ENCODE assay signal across 21 mouse cellular contexts in genomic region chr11:43410291-43410690, GRCm38 (mm10). TPM values are rescaled to one million over a fixed set of nuclear protein-coding genes. Genes with fewer than 3 reads are reported as not detected.
A peak's percentile ranks its signal among the peaks of the same experiment; 100 is the strongest.
DNase-seq lines count a peak whose midpoint lies in the region; ATAC-seq and TF ChIP-seq lines count a peak whose summit lies in the region.
"Had no signal": no experiment of that assay in that cellular context is flagged by ENCODE, and none has a peak within 500 bp of the region (broad histone marks: within the 10 kb centered on the region; RNA-seq: fewer than 3 reads in every experiment).

No protein-coding gene starts in this region.

- TF ChIP-seq RAD21 in CH12.LX (IDR thresholded peaks at IDR 0.05; ENCODE audit: low read depth, low read length), result no peak

- TF ChIP-seq EP300 in CH12.LX (IDR thresholded peaks at IDR 0.05; ENCODE audit: low read length), result no peak
- TF ChIP-seq EP300 in liver, postnatal 0 days (IDR thresholded peaks at IDR 0.05; ENCODE audit: low read depth), result no peak
- no peak for TF ChIP-seq EP300 in stomach, postnatal 0 days (optimal IDR thresholded peaks at IDR 0.05)

- no peaks in the 10 kb centered on the region for H3K79me2 ChIP-seq in CH12.LX (replicated peaks; ENCODE audit: control insufficient read depth, extremely low read depth, insufficient read depth, poor library complexity, severe bottlenecking)

- H3K9ac ChIP-seq in CH12.LX (ENCODE audit: insufficient read depth, low read depth), result no peak overlapping the region
- H3K9ac ChIP-seq in intestine, embryonic 15.5 days, result no peak overlapping the region
- H3K9ac ChIP-seq in liver, postnatal 0 days (replicated peaks), result no peak overlapping the region
- H3K9ac ChIP-seq in stomach, postnatal 0 days (ENCODE audit: low read length), result no peak overlapping the region
- H3K9ac ChIP-seq: forebrain, embryonic 13.5 days; hindbrain, embryonic 12.5 days; hindbrain, embryonic 15.5 days had no signal

- H3K4me1 ChIP-seq in CH12.LX (ENCODE audit: control insufficient read depth in 1 of 2, insufficient read depth in 2 of 2), result peaks cover 14 to 42% of the 10 kb centered on the region in 2 experiments
- H3K4me1 ChIP-seq in intestine, embryonic 15.5 days (replicated peaks), result no peaks in the 10 kb centered on the region
- peaks cover 3% of the 10 kb centered on the region; the same call in 1 of the 2 replicates for H3K4me1 ChIP-seq in limb, embryonic 10.5 days
- no peaks in the 10 kb centered on the region for H3K4me1 ChIP-seq in liver, postnatal 0 days (ENCODE audit: insufficient read depth)
- no peaks in the 10 kb centered on the region for H3K4me1 ChIP-seq in stomach, postnatal 0 days (replicated peaks; ENCODE audit: control insufficient read depth, insufficient read depth)
- H3K4me1 ChIP-seq: forebrain, embryonic 13.5 days; heart, embryonic 10.5 days; hindbrain, embryonic 15.5 days had no signal

- H3K36me3 ChIP-seq in CH12.LX (replicated peaks in 1 of 2; ENCODE audit: control insufficient read depth in 1 of 2, insufficient read depth in 1 of 2, low read length in 1 of 2), result peaks cover 0 to 4% of the 10 kb centered on the region in 2 experiments
- H3K36me3 ChIP-seq in intestine, embryonic 15.5 days, result no peaks in the 10 kb centered on the region
- no peaks in the 10 kb centered on the region for H3K36me3 ChIP-seq in limb, embryonic 10.5 days
- no peaks in the 10 kb centered on the region for H3K36me3 ChIP-seq in liver, postnatal 0 days (replicated peaks; ENCODE audit: insufficient read depth, low read length)
- no peaks in the 10 kb centered on the region for H3K36me3 ChIP-seq in stomach, postnatal 0 days (ENCODE audit: control insufficient read depth, insufficient read depth, low read length)
- H3K36me3 ChIP-seq: forebrain, embryonic 10.5 days; heart, embryonic 10.5 days; hindbrain, embryonic 12.5 days; hindbrain, embryonic 15.5 days had no signal

- peak; percentile 61 for ATAC-seq in intestine, embryonic 15.5 days
- ATAC-seq in liver, postnatal 0 days, result no peak
- ATAC-seq in stomach, postnatal 0 days (ENCODE audit: low FRiP score, low TSS enrichment), result no peak
- ATAC-seq: forebrain, embryonic 13.5 days; forebrain, embryonic 16.5 days had no signal

- H3K4me3 ChIP-seq in CH12.LX (replicated peaks in 1 of 3; ENCODE audit: low read depth in 2 of 3, low read length in 2 of 3, poor library complexity in 1 of 3), result no peak overlapping the region
- H3K4me3 ChIP-seq in intestine, embryonic 15.5 days (replicated peaks), result no peak overlapping the region
- no peak overlapping the region for H3K4me3 ChIP-seq in limb, embryonic 10.5 days
- H3K4me3 ChIP-seq in liver, postnatal 0 days (ENCODE audit: low read depth, low read length), result no peak overlapping the region
- no peak overlapping the region for H3K4me3 ChIP-seq in stomach, postnatal 0 days (ENCODE audit: low read depth, low read length)
- H3K4me3 ChIP-seq: forebrain, embryonic 10.5 days; forebrain, embryonic 13.5 days; heart, embryonic 10.5 days; hindbrain, embryonic 12.5 days; hindbrain, embryonic 15.5 days had no signal

- TF ChIP-seq CTCF in CH12.LX (conservative IDR thresholded peaks at IDR 0.05 in 1 of 2, IDR thresholded peaks at IDR 0.05 in 1 of 2; ENCODE audit: low read depth in 2 of 2, low read length in 2 of 2), result no peak
- no peak for TF ChIP-seq CTCF in liver, postnatal 0 days (IDR thresholded peaks at IDR 0.05; ENCODE audit: low read depth)
- TF ChIP-seq CTCF in stomach, postnatal 0 days (IDR thresholded peaks at IDR 0.05; ENCODE audit: low read depth), result no peak

- dilution Hi-C loops in CH12.LX (cut with MboI; ENCODE audit: extremely low pct_ligation_motif_present, extremely low pct_unique_long_range_greater_than_20kb, low sequenced_read_pairs), result no loop called here

- 57% methylated on average over 7 of the region's 7 CpGs for WGBS in intestine, embryonic 15.5 days
- WGBS in limb, embryonic 10.5 days, result 67% methylated on average over 7 of the region's 7 CpGs
- 70% methylated on average over 7 of the region's 7 CpGs for WGBS in liver, postnatal 0 days (ENCODE audit: insufficient replicate concordance)
- 64% methylated on average over 7 of the region's 7 CpGs for whole genome bisulfite sequencing in stomach, postnatal 0 days

- in situ Hi-C loops in CH12.LX (cut with MboI; ENCODE audit: low pct_ligation_motif_present, low pct_unique_long_range_greater_than_20kb, low sequenced_read_pairs), result loop anchor here (10.0 kb wide), 1 partner anchor 195 kb away; no protein-coding TSS in a partner anchor

- no peaks in the 10 kb centered on the region for H3K9me3 ChIP-seq in CH12.LX (replicated peaks; ENCODE audit: low read length)
- no peaks in the 10 kb centered on the region for H3K9me3 ChIP-seq in intestine, embryonic 15.5 days
- no peaks in the 10 kb centered on the region for H3K9me3 ChIP-seq in limb, embryonic 10.5 days (replicated peaks)
- no peaks in the 10 kb centered on the region for H3K9me3 ChIP-seq in liver, postnatal 0 days (ENCODE audit: low read length)
- H3K9me3 ChIP-seq in stomach, postnatal 0 days (ENCODE audit: control insufficient read depth, low read length), result no peaks in the 10 kb centered on the region
- H3K9me3 ChIP-seq: forebrain, embryonic 10.5 days; forebrain, embryonic 13.5 days; heart, embryonic 10.5 days; hindbrain, embryonic 12.5 days; hindbrain, embryonic 15.5 days had no signal

- no peak for TF ChIP-seq POLR2A in CH12.LX (IDR thresholded peaks at IDR 0.05; ENCODE audit: low read depth, low read length)

- no peak overlapping the region for H3K27ac ChIP-seq in CH12.LX (ENCODE audit: insufficient read depth, low read depth)
- no peak overlapping the region for H3K27ac ChIP-seq in intestine, embryonic 15.5 days
- H3K27ac ChIP-seq in limb, embryonic 10.5 days, result no peak overlapping the region
- no peak overlapping the region for H3K27ac ChIP-seq in liver, postnatal 0 days (ENCODE audit: low read depth)
- H3K27ac ChIP-seq in stomach, postnatal 0 days (replicated peaks), result no peak overlapping the region
- H3K27ac ChIP-seq: forebrain, embryonic 10.5 days; forebrain, embryonic 13.5 days; heart, embryonic 10.5 days; hindbrain, embryonic 12.5 days; hindbrain, embryonic 15.5 days had no signal

- intact Hi-C loops in gastrocnemius, postnatal 36 days (cut with DNase I), result no loop called here

- H3K27me3 ChIP-seq in CH12.LX (replicated peaks), result no peaks in the 10 kb centered on the region
- H3K27me3 ChIP-seq in intestine, embryonic 15.5 days (replicated peaks), result no peaks in the 10 kb centered on the region
- no peaks in the 10 kb centered on the region for H3K27me3 ChIP-seq in limb, embryonic 10.5 days (ENCODE audit: low read depth, poor library complexity, severe bottlenecking)
- H3K27me3 ChIP-seq in liver, postnatal 0 days (ENCODE audit: insufficient read depth, low read length), result no peaks in the 10 kb centered on the region
- no peaks in the 10 kb centered on the region for H3K27me3 ChIP-seq in stomach, postnatal 0 days (ENCODE audit: control insufficient read depth, insufficient read depth, low read length)
- H3K27me3 ChIP-seq: forebrain, embryonic 13.5 days; hindbrain, embryonic 12.5 days; hindbrain, embryonic 15.5 days had no signal

- peak; percentile 35 for DNase-seq in CD4-positive, CD25-positive, alpha-beta regulatory T cell, adult 2 months (ENCODE audit: low read depth, low spot score)
- DNase-seq in CH12.LX (ENCODE audit: extremely low read depth), result peak; percentile 74
- peak; percentile 28 for DNase-seq in limb, embryonic 10.5 days (ENCODE audit: low spot score)
- no peak for DNase-seq in gastrocnemius, postnatal 36 days
- DNase-seq in liver, postnatal 0 days, result no peak
- DNase-seq in stomach, postnatal 0 days (ENCODE audit: low spot score), result no peak
- no peak for DNase-seq in urinary bladder, adult 18-20 months (ENCODE audit: low spot score in 2 of 2)
- DNase-seq: adrenal gland, postnatal 10 days; adrenal gland, postnatal 36 days; cerebellum, adult 18-20 months; cerebellum, adult 9-10 months; cerebellum, postnatal 25 days; gastrocnemius, postnatal 10 days; kidney, adult 11 months had no signal

- peak overlapping the region; percentile 98 for H3K4me2 ChIP-seq in CH12.LX (ENCODE audit: insufficient read depth, low read depth, poor library complexity, severe bottlenecking)
- no peak overlapping the region for H3K4me2 ChIP-seq in intestine, embryonic 15.5 days (replicated peaks)
- H3K4me2 ChIP-seq in liver, postnatal 0 days (ENCODE audit: low read depth, low read length), result no peak overlapping the region
- no peak overlapping the region for H3K4me2 ChIP-seq in stomach, postnatal 0 days (replicated peaks; ENCODE audit: low read depth)
- H3K4me2 ChIP-seq: forebrain, embryonic 13.5 days; hindbrain, embryonic 12.5 days; hindbrain, embryonic 15.5 days had no signal

TF ChIP-seq in CH12.LX, 34 proteins besides CTCF, POLR2A, EP300 and RAD21 (continues in another document):
- TF ChIP-seq CHD1 (IDR thresholded peaks at IDR 0.05; ENCODE audit: low read depth, low read length) (no peak), UBTF (IDR thresholded peaks at IDR 0.05; ENCODE audit: low read depth, low read length) (no peak), ZNF384 (IDR thresholded peaks at IDR 0.05; ENCODE audit: low read depth, low read length) (no peak), IRF4 (IDR thresholded peaks at IDR 0.05; ENCODE audit: low read depth, low read length) (peak; percentile 63; the same call in 1 of the 2 replicates), MYC (IDR thresholded peaks at IDR 0.05; ENCODE audit: low read depth, low read length) (no peak), CHD2 (IDR thresholded peaks at IDR 0.05; ENCODE audit: low read length) (peak; percentile 30; the same call in 1 of the 2 replicates), SMC3 (IDR thresholded peaks at IDR 0.05; ENCODE audit: low read depth, low read length) (no peak)

RNA-seq across cellular contexts. Expression of gene Pttg1, which starts 15.8 kb away (rescaled TPM):
- 153 and 190 TPM in 2 replicates for total RNA-seq in CH12.LX (2012; rRNA removed)
- total RNA-seq in CH12.LX (2014; rRNA removed), result 276 and 337 TPM in 2 replicates
- 258 and 279 TPM in 2 replicates for polyA plus RNA-seq in CH12.LX (2012; ENCODE audit: insufficient read length, low read depth)
- 64.5 and 68.6 TPM in 2 replicates for polyA plus RNA-seq in intestine, embryonic 15.5 days (2015; fragmentation: Nextera tagmentation; extraction: Ambion mirVana)
- polyA plus RNA-seq in limb, embryonic 10.5 days (2016; fragmentation: Nextera tagmentation; extraction: Ambion mirVana), result 86.4 and 104 TPM in 2 replicates
- 10 to 100 TPM; 39.5 to 44.0 TPM for total RNA-seq in gastrocnemius, postnatal 36 days (2021)
- 61.8 and 62.5 TPM in 2 replicates for polyA plus RNA-seq in liver, postnatal 0 days (2015; fragmentation: Nextera tagmentation; extraction: Ambion mirVana)
- 66.8 and 66.9 TPM in 2 replicates for polyA plus RNA-seq in stomach, postnatal 0 days (2015; fragmentation: Nextera tagmentation; extraction: Ambion mirVana)

RNA-seq across cellular contexts. Expression of gene Slu7, which starts 23.3 kb away (rescaled TPM):
- total RNA-seq in CH12.LX (2012; rRNA removed), result 41.6 and 43.0 TPM in 2 replicates
- 60.3 and 68.8 TPM in 2 replicates for total RNA-seq in CH12.LX (2014; rRNA removed)
- 66.8 and 78.7 TPM in 2 replicates for polyA plus RNA-seq in CH12.LX (2012; ENCODE audit: insufficient read length, low read depth)
- 44.1 and 48.0 TPM in 2 replicates for polyA plus RNA-seq in intestine, embryonic 15.5 days (2015; fragmentation: Nextera tagmentation; extraction: Ambion mirVana)
- 49.2 and 59.9 TPM in 2 replicates for polyA plus RNA-seq in limb, embryonic 10.5 days (2016; fragmentation: Nextera tagmentation; extraction: Ambion mirVana)
- 10 to 100 TPM; 25.2 to 32.2 TPM for total RNA-seq in gastrocnemius, postnatal 36 days (2021)
- polyA plus RNA-seq in liver, postnatal 0 days (2015; fragmentation: Nextera tagmentation; extraction: Ambion mirVana), result 19.7 and 20.3 TPM in 2 replicates
- 38.1 and 39.3 TPM in 2 replicates for polyA plus RNA-seq in stomach, postnatal 0 days (2015; fragmentation: Nextera tagmentation; extraction: Ambion mirVana)

Comparison
In these comparisons a context has a peak if more than half of its experiments do, and no peak if none do; other contexts are left out.
1. DNase-seq: peak in CD4-positive, CD25-positive, alpha-beta regulatory T cell, adult 2 months (single experiment), CH12.LX (single experiment) and limb, embryonic 10.5 days (single experiment); none in gastrocnemius, postnatal 36 days (0 of 2), liver, postnatal 0 days (single experiment), stomach, postnatal 0 days (single experiment) and urinary bladder, adult 18-20 months (0 of 2).